Mouse (Mus musculus) right cerebral cortex, adult 2 months (tissue): ENCODE results near the gene Znrd1as.
"Not testable (repeated sequence)": the region's sequence is repeated elsewhere in the genome, so short reads cannot be mapped to it uniquely, and the experiment has no call there.

Experiments used
- DNase-seq, 2 experiments: peaks; one replicate each; pipeline ENCODE4 v3.0.0; 2021 to 2022; ENCODE audit warnings: low spot score in 2 of 2

The Znrd1as gene

DNA sequence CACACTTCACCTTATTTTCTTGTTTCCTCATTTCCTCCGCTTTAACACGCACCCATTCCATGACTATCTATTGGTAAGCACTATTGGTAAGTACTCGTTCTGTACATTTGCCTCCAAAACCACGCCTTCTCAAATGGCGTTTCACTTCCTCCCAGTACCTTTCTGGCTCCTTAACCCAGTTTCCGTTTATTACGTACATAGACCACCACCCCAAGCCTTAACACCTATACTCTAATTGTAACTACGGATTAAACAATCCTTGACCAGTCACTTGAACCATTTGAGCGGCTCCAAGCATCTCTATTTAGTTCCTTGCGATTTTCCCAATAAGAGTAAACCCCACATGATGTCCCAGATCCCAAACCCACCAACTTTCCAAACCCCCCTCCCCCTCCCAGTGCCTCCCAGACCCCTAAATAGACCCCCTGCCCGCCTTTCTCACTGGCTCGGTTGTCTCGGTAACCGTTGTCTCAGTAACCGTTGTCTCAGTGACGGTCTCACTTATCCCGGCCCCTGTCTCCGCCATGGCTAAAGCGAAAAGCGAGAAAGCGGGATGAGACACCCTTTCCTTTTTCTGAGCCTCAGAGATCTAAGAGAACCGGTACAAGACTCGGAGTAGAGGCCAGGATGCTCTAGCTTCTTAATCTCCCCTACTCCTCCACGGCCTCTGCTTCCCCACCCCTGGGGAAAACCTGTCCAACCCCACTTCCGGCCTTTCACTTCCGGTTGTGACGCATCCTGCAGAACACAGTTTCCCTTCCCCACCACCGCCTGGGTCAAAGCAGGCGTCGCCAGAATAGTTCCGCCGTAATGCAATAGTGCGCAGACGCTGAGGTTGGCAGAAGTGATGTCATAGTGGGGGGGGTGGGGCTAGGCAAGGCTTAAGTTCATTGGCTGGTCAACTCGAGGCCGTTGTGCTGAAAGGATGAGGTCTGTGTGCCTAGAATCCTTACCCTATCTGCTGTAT is 7.1 kb upstream of the Znrd1as start, which contains the start of gene Ppp1r11:
TSS of gene Ppp1r11 (minus strand) at position 761 of the 967 bp plus-strand sequence.
- DNase-seq, result peak; percentile 96 to 97

DNA sequence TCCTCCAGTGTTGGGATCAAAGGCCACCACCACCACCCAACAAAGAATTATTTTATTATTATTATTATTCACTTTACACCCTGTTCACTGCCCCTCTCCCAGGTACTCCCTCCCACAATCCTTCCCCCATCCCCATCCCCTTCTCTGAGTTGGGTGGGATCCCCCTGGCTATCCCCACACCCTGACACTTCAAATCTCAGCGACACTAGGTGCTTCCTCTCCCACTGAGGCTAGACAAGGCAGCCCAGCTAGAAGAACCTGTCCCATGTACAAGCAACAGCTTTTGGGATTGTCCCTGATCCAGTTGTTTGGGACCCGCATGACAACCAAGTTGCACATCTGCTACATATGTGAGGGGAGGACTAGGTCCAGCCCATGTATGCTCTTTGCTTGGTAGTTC is 5.8 kb upstream of the Znrd1as start:
- DNase-seq, result no peak

DNA sequence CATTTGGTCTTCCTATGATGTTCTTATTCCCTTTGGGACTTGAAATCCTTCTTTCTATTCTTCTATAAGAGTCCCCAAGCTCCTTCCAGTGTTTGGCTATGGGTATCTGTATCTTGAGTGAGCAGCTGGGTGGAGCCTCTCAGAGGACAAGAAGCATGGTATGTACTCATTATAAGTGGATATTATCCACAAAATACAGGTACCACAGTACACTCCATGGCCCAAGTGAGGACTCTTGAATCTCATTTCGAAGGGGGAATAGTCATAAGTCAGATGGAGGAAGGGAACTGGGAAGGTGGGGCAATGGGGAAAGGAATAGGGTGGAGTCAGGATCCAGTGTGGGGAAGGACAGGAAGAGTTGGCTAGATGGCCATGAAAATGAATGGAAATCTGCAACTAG is 5.3 kb upstream of the Znrd1as start:
- no peak for DNase-seq

GRCm38 (mm10) chr17:36958884-36959283 is 492 bp downstream of the Znrd1as start:
- no peak for DNase-seq

DNA sequence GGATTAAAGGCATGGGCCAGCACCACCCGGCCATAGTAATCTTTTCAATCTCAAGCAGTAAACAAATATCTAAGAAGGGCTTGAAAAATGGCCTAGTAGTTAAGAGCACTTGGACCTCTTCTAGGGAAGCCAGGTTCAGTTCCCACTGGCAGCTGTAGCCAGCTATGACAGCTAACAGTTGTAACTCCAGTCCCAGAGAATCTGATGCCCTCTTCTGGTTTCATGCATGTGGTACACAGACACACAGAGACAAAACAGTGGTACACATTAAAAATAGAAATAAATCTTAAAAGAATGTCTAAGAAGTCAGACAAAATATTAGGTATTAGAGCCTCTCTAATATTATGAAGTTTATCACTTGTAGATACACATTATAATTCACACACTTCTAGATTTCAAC is 2.7 kb downstream of the Znrd1as start:
- DNase-seq, result no peak

DNA sequence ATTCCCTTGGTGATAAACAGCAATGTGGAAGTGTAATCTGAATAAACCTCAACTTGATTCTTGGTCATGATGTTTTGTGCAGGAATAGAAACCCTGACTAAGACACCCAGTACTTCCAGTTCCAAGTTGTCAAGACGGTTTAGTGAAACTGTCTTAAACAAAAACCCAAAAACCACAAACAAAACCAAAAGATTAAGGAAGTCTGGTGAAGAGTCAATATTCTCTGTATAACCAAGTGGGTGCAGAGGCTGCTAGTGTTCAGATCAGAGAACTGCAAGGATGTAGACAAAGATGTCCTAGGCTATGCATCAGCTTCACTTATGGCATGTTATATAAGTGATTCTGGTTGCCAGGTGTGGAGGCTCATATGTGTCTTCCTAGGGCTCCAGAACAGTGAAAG is 8.5 kb downstream of the Znrd1as start:
- no peak for DNase-seq

DNA sequence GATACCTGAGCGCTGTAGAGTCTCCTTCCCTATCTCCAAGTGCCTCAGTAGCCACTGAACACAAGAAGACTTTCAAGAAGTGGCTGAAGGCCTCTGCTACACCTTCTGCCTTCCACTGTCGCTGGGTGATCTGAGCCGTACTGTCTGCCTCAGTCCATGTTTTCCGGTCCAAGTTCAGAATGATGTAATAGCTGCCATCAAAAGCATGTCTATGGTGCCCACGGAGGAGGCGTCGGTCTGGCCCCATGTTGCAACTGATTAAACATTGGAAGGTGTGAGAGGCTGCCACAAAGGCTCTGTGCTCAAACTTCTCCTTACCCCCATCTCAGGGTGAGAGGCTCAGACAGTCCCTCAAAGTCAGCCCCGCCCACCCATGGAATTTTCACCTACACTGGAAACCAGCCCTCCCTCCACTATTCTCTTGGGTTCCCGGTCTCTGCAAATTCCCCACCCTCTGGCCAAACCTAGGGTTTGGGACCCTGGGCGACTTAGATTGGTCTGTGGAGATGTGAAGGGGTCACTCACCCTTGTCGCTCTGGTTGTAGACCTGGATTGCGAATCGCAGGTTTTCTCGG is 12.0 kb downstream of the Znrd1as start:
- DNase-seq, result no peak

DNA sequence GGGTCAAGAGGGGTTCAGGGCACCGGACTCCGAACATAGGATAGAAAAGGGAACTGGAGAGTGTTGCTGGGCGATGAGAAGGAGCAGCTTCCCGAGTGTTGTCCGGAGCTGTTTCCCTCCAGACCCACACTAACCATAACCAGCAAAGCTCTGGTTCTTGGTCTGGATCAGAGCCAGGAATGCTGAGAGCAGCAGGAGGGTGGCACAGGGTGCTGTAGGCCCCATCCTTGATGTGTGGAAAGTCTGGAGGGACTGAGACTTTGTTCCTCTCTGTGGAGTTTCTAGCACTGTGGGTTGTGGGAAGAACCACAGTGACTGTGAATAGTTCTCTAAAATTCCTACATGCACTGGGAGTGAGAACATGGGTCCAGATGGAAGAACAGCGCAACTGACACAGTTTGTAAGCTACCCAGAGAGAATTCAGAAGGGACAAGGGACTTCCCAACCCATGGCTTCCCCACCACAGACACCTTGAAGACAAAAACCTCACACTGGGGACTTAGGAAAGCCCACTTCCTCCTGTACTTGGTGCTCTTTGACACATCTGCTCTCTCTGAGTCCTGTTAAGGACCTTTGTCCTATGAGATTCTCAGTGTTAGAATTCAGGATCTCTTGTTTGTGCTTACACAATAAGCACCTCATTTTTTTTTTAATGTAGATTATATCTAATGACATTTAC is 12.9 kb downstream of the Znrd1as start:
- no peak for DNase-seq

DNA sequence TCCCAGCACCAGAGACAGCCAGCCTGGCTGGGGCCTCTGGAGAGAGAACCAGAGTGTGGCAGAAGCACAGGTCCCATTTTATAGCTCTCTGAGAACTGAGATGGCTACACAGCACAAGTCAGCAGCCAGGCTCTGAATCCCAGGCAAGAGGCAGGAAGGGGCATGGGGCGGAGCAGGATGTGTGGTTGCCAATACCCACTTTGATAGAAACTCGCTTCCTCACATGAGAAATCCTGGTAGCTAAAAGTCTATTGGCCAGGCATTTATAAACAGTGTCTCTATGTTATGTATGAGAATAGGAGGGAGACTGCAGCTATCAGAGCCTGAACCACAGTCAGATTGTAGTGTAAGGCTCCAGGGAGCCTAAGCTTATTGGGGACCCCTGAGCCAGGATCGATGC is 14.4 kb downstream of the Znrd1as start:
- DNase-seq, result no peak

DNA sequence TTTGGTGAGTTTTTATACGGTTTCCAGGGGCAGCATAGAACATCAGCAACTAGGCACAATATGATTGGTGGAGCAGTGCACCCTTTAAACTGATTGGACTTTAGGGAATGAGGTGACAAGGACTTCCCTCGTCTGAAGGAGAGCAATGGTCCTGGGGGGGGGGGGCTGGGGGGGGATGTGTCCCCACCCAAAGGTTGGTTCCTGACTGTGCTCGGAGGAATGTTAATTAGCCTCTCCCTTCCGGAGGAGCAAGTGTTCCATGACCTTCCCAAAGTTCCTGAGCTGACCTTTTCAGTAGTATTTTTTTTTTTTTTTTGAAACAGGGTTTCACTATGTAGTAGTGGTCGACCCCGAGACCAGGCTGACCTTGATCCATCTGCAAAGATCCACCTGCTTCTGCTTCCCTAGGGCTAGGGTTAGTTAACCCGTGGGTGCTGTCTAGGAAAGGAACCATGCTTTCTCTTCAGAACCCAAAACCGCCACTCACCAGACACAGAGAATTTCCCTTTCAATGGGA is 14.9 kb downstream of the Znrd1as start:
- DNase-seq, result no peak

- peak; percentile 42 to 55 for DNase-seq
Observed at GRCm38 (mm10) chr17:36981221-36981813, 22.9 kb downstream of the Znrd1as start, which contains the start of gene 2410137M14Rik. 2410137M14Rik (minus strand) TSS chr17:36981237.

- DNase-seq, result no peak
Observed at GRCm38 (mm10) chr17:36981845-36982244, 23.5 kb downstream of the Znrd1as start.

DNA sequence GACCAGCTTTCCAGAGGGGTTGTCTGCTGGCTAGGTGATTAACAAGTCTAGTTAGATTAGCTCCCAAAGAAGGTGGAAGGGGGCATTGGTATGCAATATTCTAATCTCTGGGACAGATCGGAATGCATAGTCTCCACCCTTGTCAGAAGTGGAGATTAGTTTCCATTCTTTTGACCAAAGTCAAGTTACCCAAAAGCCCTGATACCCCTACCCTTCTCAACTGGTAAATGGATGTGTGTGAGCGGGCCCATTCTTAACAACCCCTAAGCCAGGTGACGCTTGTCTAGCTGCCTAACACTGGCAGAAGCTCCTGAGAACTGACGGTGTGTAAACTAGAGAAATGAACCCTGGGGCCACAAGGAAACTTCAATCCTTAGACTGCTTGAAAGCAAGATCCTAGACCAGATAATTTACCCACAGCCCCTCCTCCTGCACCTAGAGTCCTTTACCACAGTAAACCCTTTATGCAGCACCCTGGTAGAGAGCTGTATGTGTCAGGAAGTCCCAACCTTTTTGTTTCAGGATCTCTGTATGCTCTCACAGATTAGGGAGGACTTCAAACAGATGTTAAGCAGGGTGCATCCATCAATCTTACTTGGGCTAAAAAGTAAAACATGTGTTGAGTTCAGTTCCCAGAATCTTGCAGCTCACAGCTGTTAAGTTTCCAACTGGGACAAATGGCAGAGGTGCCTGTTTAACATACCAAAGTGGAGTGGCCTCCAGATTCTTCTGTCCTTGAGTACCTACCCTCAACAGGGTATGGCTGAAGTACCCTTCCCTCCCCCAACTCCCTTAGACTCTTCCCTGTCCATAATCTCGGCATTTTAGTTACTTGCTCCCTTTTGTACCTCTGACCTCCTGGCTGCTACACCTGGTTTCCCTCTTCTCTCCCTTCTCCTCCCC is 24.1 kb downstream of the Znrd1as start:
- DNase-seq, result no peak

DNA sequence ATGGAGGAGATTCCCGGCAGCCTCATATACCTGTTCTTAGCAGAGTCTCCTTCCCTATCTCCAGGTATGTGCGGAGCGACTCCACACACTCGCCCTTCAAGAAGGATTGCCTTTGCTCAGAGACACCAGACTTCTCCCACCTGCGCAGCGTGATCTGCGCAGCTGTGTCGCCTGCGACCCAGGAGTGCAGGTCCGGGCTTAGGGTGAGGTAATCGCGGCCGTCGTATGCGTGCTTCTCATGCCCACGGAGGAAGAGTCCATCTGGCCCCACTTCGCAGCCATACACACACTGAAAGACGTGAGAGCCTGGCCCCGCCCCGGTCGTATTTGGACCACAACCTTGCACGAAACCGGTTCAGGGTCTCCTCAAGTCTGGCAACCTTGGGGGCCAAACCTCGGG is 30.1 kb downstream of the Znrd1as start:
- DNase-seq, result no peak

DNA sequence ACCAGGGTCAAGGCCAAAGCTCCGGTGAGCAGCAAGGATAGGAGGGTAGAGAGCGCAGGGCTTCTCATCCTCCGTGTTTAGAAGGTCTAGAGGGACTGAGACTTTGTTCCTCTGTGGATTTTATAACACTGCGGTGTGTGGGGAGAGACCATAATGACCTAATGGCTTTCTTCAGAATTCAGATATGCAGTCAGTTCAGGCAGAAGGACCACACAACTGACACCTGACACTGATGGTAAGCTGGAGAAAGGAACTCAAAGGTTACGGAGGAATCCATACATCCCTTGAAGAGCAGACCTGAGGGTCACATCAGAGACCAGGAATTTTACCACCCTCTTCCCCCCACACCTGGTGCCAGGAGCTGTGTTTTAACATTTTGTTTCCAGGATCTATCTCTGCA is 31.0 kb downstream of the Znrd1as start, which contains the start of gene H2-M5:
TSS of gene H2-M5 (minus strand) at position 101 of the 400 bp plus-strand sequence.
- no peak for DNase-seq

- DNase-seq, result not testable (repeated sequence)
Observed at GRCm38 (mm10) chr17:36990630-36991029, 32.2 kb downstream of the Znrd1as start.

DNA sequence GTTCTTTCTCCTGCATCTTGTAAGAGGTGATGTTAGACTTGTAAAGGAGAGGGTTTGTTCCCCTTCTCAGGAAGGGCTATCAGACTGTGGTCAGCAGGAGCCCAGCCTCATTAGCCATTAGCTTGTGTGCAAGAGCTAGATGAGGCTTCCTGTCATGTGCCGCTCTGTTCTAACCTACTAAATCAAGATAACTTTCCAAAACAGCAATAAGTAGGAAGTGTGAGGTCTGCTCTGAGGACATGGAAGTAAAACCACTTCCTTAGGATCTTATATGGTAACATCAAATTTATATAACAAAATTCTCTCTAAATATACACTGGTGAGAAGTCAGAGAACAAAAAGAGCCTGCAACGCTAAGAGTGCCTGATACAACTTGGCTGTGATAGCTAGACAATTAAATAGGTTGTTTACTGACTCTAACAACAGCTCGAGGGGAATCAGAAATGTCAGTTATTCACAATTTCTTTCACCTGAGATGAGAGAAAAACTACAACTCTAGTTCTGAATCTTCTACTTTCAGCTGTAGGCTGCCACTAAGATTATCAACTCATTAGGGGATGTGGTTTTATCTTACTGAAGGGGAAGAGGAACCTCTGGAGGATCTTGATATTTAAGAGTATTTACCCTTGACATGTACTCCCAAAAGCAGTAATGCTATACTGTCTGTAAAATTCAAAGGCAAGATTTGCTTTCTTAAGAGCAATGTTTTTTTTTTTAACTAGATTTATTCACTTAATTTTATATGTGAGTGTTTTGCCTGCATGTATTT is 34.1 kb downstream of the Znrd1as start:
- DNase-seq, result no peak

- DNase-seq, result no peak
Observed at GRCm38 (mm10) chr17:36993770-36994325, 35.5 kb downstream of the Znrd1as start.

DNA sequence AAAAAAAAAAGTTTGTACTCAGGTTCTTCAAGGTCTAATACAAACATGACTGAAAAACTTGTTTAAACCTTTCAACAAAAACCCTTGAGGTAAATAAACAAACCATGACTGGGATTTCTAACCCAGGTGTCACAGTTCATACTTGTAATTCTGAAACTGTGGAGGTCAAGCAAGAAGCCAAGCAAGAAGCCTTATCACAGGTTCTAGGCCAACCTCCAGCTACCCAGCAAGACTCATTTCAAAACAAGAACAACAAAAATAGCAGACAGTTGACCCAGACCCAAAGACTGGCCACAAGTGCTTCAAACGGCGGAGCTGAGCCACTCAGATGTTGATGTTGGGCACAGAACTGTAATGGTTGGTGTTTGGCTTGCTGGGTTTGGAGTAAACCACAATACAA is 36.1 kb downstream of the Znrd1as start:
- DNase-seq, result no peak

- DNase-seq, result no peak
Observed at GRCm38 (mm10) chr17:36995448-36995847, 37.1 kb downstream of the Znrd1as start.
